Mouse (Mus musculus) cortical plate, adult 2 months (tissue): ENCODE measurements at regions not wholly inside any gene's neighbourhood (a gene's known extent, or its start where the extent isn't known, plus 50 kb on each side); places are given as distances from the start of the nearest gene placed in this dataset.

Source experiments
- H3K27ac ChIP-seq: fragments of 200-500 bp; 2 replicates; pipeline ENCODE4 v1.5.1; 2012; ENCODE audit warnings: low read length, control low read depth, inconsistent platforms; ENCODE audit not compliant: insufficient read depth
- H3K4me1 ChIP-seq: fragments of 200-500 bp; 2 replicates; pipeline ENCODE4 v1.6.1; 2011; ENCODE audit warnings: low read length; ENCODE audit not compliant: control insufficient read depth, insufficient read depth
- H3K4me3 ChIP-seq: fragments of 200-500 bp; 2 replicates; pipeline ENCODE4 v1.5.1; 2011; ENCODE audit warnings: mild to moderate bottlenecking, low read length, control low read depth; ENCODE audit not compliant: insufficient read depth
- CTCF ChIP-seq: fragments of 200-500 bp; IDR thresholded peaks from 2 replicates; pipeline ENCODE4 v1.5.1; 2011; ENCODE audit warnings: mild to moderate bottlenecking, control low read depth, low read length; ENCODE audit not compliant: insufficient read depth; ENCODE audit errors: extremely low read depth
- POLR2A ChIP-seq: fragments of 200-500 bp; IDR thresholded peaks from 2 replicates; pipeline ENCODE4 v1.6.1; 2011; ENCODE audit warnings: mild to moderate bottlenecking, low read length, control low read depth; ENCODE audit not compliant: insufficient read depth; ENCODE audit errors: extremely low read depth

DNA sequence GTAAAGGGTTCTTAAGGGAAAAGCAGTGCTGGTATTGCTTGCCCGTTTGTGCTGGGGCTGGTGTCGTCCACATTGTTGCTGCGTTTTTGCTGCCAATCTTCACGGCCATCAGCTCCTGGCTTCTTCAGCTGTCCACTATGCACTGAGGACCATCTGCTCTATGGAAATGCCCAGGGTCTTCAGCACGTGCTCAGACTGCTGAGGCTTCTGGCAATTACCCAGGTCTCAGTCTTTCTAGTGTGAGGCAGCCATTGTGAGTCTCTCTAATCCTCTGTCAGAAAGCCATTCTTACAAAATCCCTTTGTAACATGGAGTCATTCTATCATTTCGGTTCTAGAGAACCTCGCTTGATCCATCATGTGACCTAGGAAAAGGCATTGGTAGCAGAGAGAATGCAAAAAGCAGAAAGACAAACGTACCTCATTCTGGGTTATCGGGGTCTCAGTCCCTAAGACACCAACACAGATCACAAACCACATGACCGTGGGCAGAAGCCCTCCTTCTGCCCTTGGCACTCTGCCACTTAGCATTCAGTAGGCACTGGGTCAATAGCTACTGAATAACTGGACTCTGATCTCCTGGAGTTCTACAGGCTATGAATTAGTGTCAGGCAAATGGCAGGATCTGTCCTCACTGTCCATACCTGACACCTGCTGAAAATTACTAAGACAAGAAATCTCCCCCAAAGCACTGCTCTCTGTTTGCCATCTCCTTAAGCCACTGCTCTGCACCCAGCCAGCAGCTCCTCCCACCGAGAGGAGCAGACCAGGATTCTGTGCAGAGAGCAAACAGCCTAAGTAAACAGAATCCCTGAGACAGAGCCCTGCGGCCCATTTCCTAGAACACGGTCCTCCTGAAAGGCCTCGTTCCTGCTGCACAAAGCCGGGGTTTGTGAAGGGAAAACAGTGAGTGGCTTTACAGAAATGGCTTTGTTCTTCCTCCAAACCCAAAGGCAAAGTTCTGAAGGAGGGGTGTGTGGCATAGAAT lies 270.1 kb upstream of the Prok2 start:
- Histone ChIP-seq H3K4me3 (no peak overlapping the region), H3K4me1 (no peaks in the 10 kb centered on the region), H3K27ac (no peak overlapping the region)
- TF ChIP-seq CTCF, result no peak
- TF ChIP-seq POLR2A, result no peak

DNA sequence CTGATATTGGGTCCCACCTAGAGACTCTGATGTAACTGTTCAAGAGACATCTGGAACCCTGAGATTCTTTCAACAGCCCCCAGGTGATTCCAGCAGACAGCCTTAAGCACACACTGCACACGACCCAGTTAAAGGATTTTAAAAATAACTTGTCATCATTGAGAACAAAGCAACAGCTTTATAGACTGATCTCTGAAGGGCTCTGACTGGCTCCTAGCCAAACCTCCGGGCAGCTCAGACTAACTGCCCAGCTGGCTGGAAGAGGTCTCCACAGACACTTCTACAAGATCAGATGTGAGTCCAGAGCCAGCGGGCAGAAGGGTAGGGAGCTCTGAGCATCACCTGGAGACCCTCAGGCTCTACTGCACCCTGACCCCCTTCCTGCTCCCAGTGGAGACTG lies 267.8 kb upstream of the Prok2 start:
- no peaks in the 10 kb centered on the region; the same call in 1 of the 2 replicates for H3K4me1 ChIP-seq
- no peak overlapping the region for H3K27ac ChIP-seq
- no peak overlapping the region for H3K4me3 ChIP-seq
- TF ChIP-seq CTCF (no peak), POLR2A (no peak)

GRCm38 (mm10) chr6:99991079-99991478 lies 264.9 kb upstream of the Prok2 start:
- H3K4me3 ChIP-seq, result no peak overlapping the region
- TF ChIP-seq CTCF, result no peak
- TF ChIP-seq POLR2A, result no peak
- H3K27ac ChIP-seq, result no peak overlapping the region
- H3K4me1 ChIP-seq, result no peaks in the 10 kb centered on the region; the same call in 1 of the 2 replicates

- no peak overlapping the region for H3K27ac ChIP-seq
- H3K4me3 ChIP-seq, result no peak overlapping the region
- no peaks in the 10 kb centered on the region; the same call in 1 of the 2 replicates for H3K4me1 ChIP-seq
- TF ChIP-seq CTCF, result no peak
- no peak for TF ChIP-seq POLR2A
Observed at GRCm38 (mm10) chr6:99990604-99991003, 264.4 kb upstream of the Prok2 start.

DNA sequence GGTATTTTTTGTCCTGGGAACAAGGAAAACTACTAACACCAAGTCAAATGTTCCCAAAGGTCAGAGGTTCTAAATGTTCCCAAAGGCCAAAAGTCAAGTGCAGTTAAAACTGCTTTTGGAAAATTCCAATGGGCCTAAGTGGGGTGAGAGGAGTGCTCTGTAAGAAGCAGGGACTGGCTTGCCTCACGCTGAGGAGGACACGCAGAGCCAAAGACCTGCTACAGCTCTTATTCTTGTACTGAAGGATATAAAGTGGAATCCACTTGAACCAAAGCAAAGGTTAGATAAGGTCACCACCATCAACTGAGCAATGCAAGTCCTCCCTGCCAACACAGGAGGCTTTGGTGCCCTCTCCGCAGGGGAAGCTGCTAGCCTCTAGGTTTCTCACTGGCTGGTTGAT lies 260.3 kb upstream of the Prok2 start:
- no peak for TF ChIP-seq CTCF
- no peak for TF ChIP-seq POLR2A

DNA sequence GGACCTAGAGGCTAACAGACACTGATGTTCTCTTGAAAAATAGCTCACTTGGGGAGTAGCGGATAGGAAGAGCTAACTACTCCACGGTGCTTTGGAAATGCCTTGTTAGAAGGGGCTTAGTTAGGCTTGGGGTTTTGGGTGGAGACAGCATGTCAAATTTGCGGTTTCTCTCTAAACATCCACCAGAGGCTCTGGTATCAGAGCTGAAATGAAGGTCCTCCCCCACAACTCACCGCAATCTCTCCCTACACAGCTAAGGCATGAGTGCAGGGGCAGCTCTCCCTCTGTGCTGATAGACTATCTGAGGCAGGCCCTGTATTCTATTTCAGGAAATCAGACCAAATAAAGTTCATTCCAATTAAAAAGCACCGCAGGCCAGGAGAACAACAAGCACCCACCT lies 259.1 kb upstream of the Prok2 start:
- no peak overlapping the region for H3K27ac ChIP-seq
- no peak for TF ChIP-seq POLR2A
- TF ChIP-seq CTCF, result no peak
- no peak overlapping the region for H3K4me3 ChIP-seq

More for the DNA sequence above, 260.3 kb upstream of the Prok2 start:
- H3K4me1 ChIP-seq, result no peaks in the 10 kb centered on the region; the same call in 1 of the 2 replicates
- no peak overlapping the region for H3K27ac ChIP-seq
- H3K4me3 ChIP-seq, result no peak overlapping the region

GRCm38 (mm10) chr6:99984856-99985224 lies 258.6 kb upstream of the Prok2 start:
- H3K4me1 ChIP-seq, result no peaks in the 10 kb centered on the region
- TF ChIP-seq CTCF (no peak), POLR2A (no peak)
- H3K4me3 ChIP-seq, result no peak overlapping the region
- H3K27ac ChIP-seq, result no peak overlapping the region

More for the DNA sequence above, 259.1 kb upstream of the Prok2 start:
- no peaks in the 10 kb centered on the region for H3K4me1 ChIP-seq

- Histone ChIP-seq H3K4me3 (no peak overlapping the region), H3K27ac (no peak overlapping the region), H3K4me1 (no peaks in the 10 kb centered on the region)
- TF ChIP-seq CTCF, result no peak
- no peak for TF ChIP-seq POLR2A
Observed at GRCm38 (mm10) chr6:99984057-99984855, 258.1 kb upstream of the Prok2 start.

DNA sequence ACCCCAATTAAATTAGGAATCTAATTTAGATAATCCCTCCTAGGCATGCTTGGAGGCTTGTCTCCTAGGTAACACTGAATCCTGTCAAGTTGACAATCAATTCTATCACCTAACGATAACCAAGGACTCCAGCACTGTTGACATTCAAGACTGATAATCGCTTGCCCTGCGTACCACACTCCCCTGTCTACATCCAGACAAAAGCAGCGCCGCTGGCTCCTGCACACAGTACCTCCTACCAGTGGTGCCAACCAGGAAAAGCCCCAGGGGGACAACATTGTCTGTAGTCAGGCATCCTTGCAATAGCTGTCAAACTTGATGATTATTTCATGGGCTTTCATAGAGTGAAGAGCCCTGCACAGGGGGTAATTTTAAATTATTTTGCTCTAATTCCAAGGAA lies 253.4 kb upstream of the Prok2 start:
- Histone ChIP-seq H3K4me3 (no peak overlapping the region), H3K27ac (no peak overlapping the region), H3K4me1 (no peaks in the 10 kb centered on the region)
- TF ChIP-seq CTCF (no peak), POLR2A (no peak)
